8 mouse cellular contexts compared by ENCODE assay signal in genomic region chr12:11264895-11265294, GRCm38 (mm10). TPM values are rescaled to one million over a fixed set of nuclear protein-coding genes. Genes with fewer than 3 reads are reported as not detected.
DNase-seq lines count a peak whose midpoint lies in the region; ATAC-seq and TF ChIP-seq lines count a peak whose summit lies in the region.

No protein-coding gene starts in this region.

- no peaks in the 10 kb centered on the region for H3K27me3 ChIP-seq in intestine, embryonic 15.5 days (replicated peaks)
- H3K27me3 ChIP-seq in neural tube, embryonic 14.5 days (ENCODE audit: control insufficient read depth, insufficient read depth, low read length), result no peaks in the 10 kb centered on the region

- no peak overlapping the region for H3K27ac ChIP-seq in layer of hippocampus, adult 2 months
- H3K27ac ChIP-seq in intestine, embryonic 15.5 days, result no peak overlapping the region
- H3K27ac ChIP-seq in neural tube, embryonic 14.5 days (ENCODE audit: low read depth, low read length), result no peak overlapping the region

- H3K4me1 ChIP-seq in intestine, embryonic 15.5 days (replicated peaks), result peaks cover 9% of the 10 kb centered on the region; the same call in 1 of the 2 replicates
- H3K4me1 ChIP-seq in neural tube, embryonic 14.5 days (ENCODE audit: control insufficient read depth, insufficient read depth, low read length), result peaks cover 27% of the 10 kb centered on the region

- no peak for DNase-seq in layer of hippocampus, adult 2 months (ENCODE audit: low spot score in 2 of 2)
- no peak for DNase-seq in layer of hippocampus, adult 11-12 months (ENCODE audit: low spot score)
- peak; percentile 53 for DNase-seq in embryo, embryonic 10.5 days (ENCODE audit: low spot score)
- no peak for DNase-seq in frontal cortex, postnatal 10 days (ENCODE audit: low spot score in 2 of 2)
- no peak for DNase-seq in ovary, adult 18-20 months (ENCODE audit: low spot score)

- H3K4me3 ChIP-seq in layer of hippocampus, adult 2 months, result peak overlapping the region; percentile 86
- peak overlapping the region; percentile 92 for H3K4me3 ChIP-seq in intestine, embryonic 15.5 days (replicated peaks)
- H3K4me3 ChIP-seq in neural tube, embryonic 14.5 days (ENCODE audit: low read depth, low read length), result peak overlapping the region; percentile 90

- no peaks in the 10 kb centered on the region for H3K9me3 ChIP-seq in intestine, embryonic 15.5 days
- no peaks in the 10 kb centered on the region for H3K9me3 ChIP-seq in neural tube, embryonic 14.5 days (ENCODE audit: control insufficient read depth, low read length)

- WGBS in intestine, embryonic 15.5 days, result 1% methylated on average over 13 of the region's 13 CpGs
- 3% methylated on average over 13 of the region's 13 CpGs for WGBS in neural tube, embryonic 14.5 days

- peak overlapping the region; percentile 91 for H3K4me2 ChIP-seq in intestine, embryonic 15.5 days (replicated peaks)
- H3K4me2 ChIP-seq in neural tube, embryonic 14.5 days (ENCODE audit: low read depth, low read length), result peak overlapping the region; percentile 86

- peak overlapping the region; percentile 66 for H3K9ac ChIP-seq in intestine, embryonic 15.5 days
- H3K9ac ChIP-seq in neural tube, embryonic 14.5 days (replicated peaks; ENCODE audit: low read depth, low read length), result no peak overlapping the region

- no peak for TF ChIP-seq CTCF in layer of hippocampus, adult 2 months (conservative IDR thresholded peaks at IDR 0.05)

- ATAC-seq in intestine, embryonic 15.5 days, result no peak
- ATAC-seq in neural tube, embryonic 14.5 days (ENCODE audit: low read depth), result no peak
- ATAC-seq in frontal cortex, adult (ENCODE audit: low TSS enrichment), result no peak

- H3K36me3 ChIP-seq in intestine, embryonic 15.5 days, result no peaks in the 10 kb centered on the region
- H3K36me3 ChIP-seq in neural tube, embryonic 14.5 days (ENCODE audit: control insufficient read depth, insufficient read depth, low read length), result no peaks in the 10 kb centered on the region

RNA-seq across cellular contexts. Expression of gene Gen1, which starts 0.7 kb away (rescaled TPM):
- 1 to 10 TPM; 1.3 to 3.3 TPM for total RNA-seq in layer of hippocampus, adult 2 months (2021)
- polyA plus RNA-seq in intestine, embryonic 15.5 days (2015; fragmentation: Nextera tagmentation; extraction: Ambion mirVana), result 7.3 and 7.7 TPM in 2 replicates
- polyA plus RNA-seq in neural tube, embryonic 14.5 days (2014; fragmentation: Nextera tagmentation; extraction: Ambion mirVana), result 1.1 and 1.6 TPM in 2 replicates

RNA-seq across cellular contexts. Expression of gene Smc6, which starts 0.8 kb away (rescaled TPM):
- total RNA-seq in layer of hippocampus, adult 2 months (2021), result 10 to 100 TPM; 31.7 to 38.6 TPM
- 103 and 134 TPM in 2 replicates for polyA plus RNA-seq in intestine, embryonic 15.5 days (2015; fragmentation: Nextera tagmentation; extraction: Ambion mirVana)
- polyA plus RNA-seq in neural tube, embryonic 14.5 days (2014; fragmentation: Nextera tagmentation; extraction: Ambion mirVana), result 91.7 and 96.9 TPM in 2 replicates

RNA-seq across cellular contexts. Expression of gene Msgn1, which starts 56.1 kb away (rescaled TPM):
- not detected for total RNA-seq in layer of hippocampus, adult 2 months (2021)
- not detected in 2 replicates for polyA plus RNA-seq in intestine, embryonic 15.5 days (2015; fragmentation: Nextera tagmentation; extraction: Ambion mirVana)
- polyA plus RNA-seq in neural tube, embryonic 14.5 days (2014; fragmentation: Nextera tagmentation; extraction: Ambion mirVana), result not detected in 2 replicates
